In genomic region chrX:166971721-166972120, GRCm38 (mm10) we compare ENCODE assay signal across 11 mouse cellular contexts.
A peak's percentile ranks its signal among the peaks of the same experiment; 100 is the strongest.
DNase-seq lines count a peak whose midpoint lies in the region; ATAC-seq and TF ChIP-seq lines count a peak whose summit lies in the region.
"Had no signal": no experiment of that assay in that cellular context is flagged by ENCODE, and none has a peak within 500 bp of the region (broad histone marks: within the 10 kb centered on the region; RNA-seq: fewer than 3 reads in every experiment).

No protein-coding gene starts in this region.

- no peak overlapping the region for H3K4me2 ChIP-seq in embryonic facial prominence, embryonic 11.5 days (ENCODE audit: low read depth, low read length)
- H3K4me2 ChIP-seq in lung, postnatal 0 days (replicated peaks; ENCODE audit: low read depth, low read length) = no peak overlapping the region
- H3K4me2 ChIP-seq: limb, embryonic 12.5 days; neural tube, embryonic 13.5 days had no signal

- no peak overlapping the region for H3K9ac ChIP-seq in embryonic facial prominence, embryonic 11.5 days (replicated peaks; ENCODE audit: low read length)
- H3K9ac ChIP-seq in lung, postnatal 0 days (replicated peaks; ENCODE audit: low read depth) = no peak overlapping the region
- H3K9ac ChIP-seq: limb, embryonic 12.5 days; neural tube, embryonic 13.5 days had no signal

- ATAC-seq in embryonic facial prominence, embryonic 11.5 days (replicated peaks; ENCODE audit: insufficient number of reproducible peaks, low FRiP score, low TSS enrichment, low read depth) = 0 out of 2 replicates have a peak, but pooled peaks have one; percentile 52
- peak; percentile 73 for ATAC-seq in lung, postnatal 0 days

- no peaks in the 10 kb centered on the region for H3K36me3 ChIP-seq in embryonic facial prominence, embryonic 11.5 days (replicated peaks; ENCODE audit: control insufficient read depth, insufficient read depth, low read depth, low read length)
- H3K36me3 ChIP-seq in embryonic facial prominence, embryonic 10.5 days (replicated peaks) = no peaks in the 10 kb centered on the region
- no peaks in the 10 kb centered on the region for H3K36me3 ChIP-seq in lung, postnatal 0 days (ENCODE audit: insufficient read depth, low read length)
- H3K36me3 ChIP-seq: limb, embryonic 12.5 days; neural tube, embryonic 13.5 days had no signal

- no peak overlapping the region for H3K4me3 ChIP-seq in embryonic facial prominence, embryonic 11.5 days (ENCODE audit: low read depth, low read length)
- H3K4me3 ChIP-seq in embryonic facial prominence, embryonic 10.5 days = no peak overlapping the region
- H3K4me3 ChIP-seq in lung, postnatal 0 days (ENCODE audit: low read depth, low read length) = no peak overlapping the region
- H3K4me3 ChIP-seq: limb, embryonic 12.5 days; neural tube, embryonic 13.5 days had no signal

- TF ChIP-seq CTCF in lung, postnatal 0 days (IDR thresholded peaks at IDR 0.05) = no peak

- H3K27me3 ChIP-seq in embryonic facial prominence, embryonic 11.5 days (ENCODE audit: control insufficient read depth, insufficient read depth, low read length) = no peaks in the 10 kb centered on the region
- peaks cover 72% of the 10 kb centered on the region for H3K27me3 ChIP-seq in embryonic facial prominence, embryonic 10.5 days (replicated peaks; ENCODE audit: low read depth, poor library complexity, severe bottlenecking)
- H3K27me3 ChIP-seq in lung, postnatal 0 days (replicated peaks; ENCODE audit: insufficient read depth, low read length) = no peaks in the 10 kb centered on the region

- H3K27ac ChIP-seq in embryonic facial prominence, embryonic 11.5 days (replicated peaks; ENCODE audit: low read depth, low read length) = no peak overlapping the region
- no peak overlapping the region for H3K27ac ChIP-seq in embryonic facial prominence, embryonic 10.5 days (replicated peaks)
- no peak overlapping the region for H3K27ac ChIP-seq in lung, postnatal 0 days (ENCODE audit: low read length)
- H3K27ac ChIP-seq: limb, embryonic 12.5 days; neural tube, embryonic 13.5 days had no signal

- WGBS in embryonic facial prominence, embryonic 11.5 days = 50% methylated on average over 1 of the region's 1 CpGs
- 59% methylated on average over 1 of the region's 1 CpGs for WGBS in embryonic facial prominence, embryonic 10.5 days
- 18% methylated on average over 1 of the region's 1 CpGs for WGBS in lung, postnatal 0 days

- no peak for DNase-seq in embryonic facial prominence, embryonic 11.5 days (ENCODE audit: low spot score)
- no peak for DNase-seq in embryonic facial prominence, embryonic 10.5 days (ENCODE audit: low spot score)
- peak; percentile 7 for DNase-seq in MN1 (ENCODE audit: low spot score)
- peak; percentile 59 for DNase-seq in heart, adult 8-10 months (ENCODE audit: low spot score)
- DNase-seq in lung, postnatal 0 days (ENCODE audit: low spot score) = peak; percentile 60
- no peak for DNase-seq in layer of hippocampus, postnatal 36 days
- DNase-seq in thymus, adult 18-20 months = no peak
- no peak for DNase-seq in cerebellum, adult 8-10 months
- DNase-seq: B cell, adult 2 months had no signal

- TF ChIP-seq EP300 in lung, postnatal 0 days (IDR thresholded peaks at IDR 0.05) = peak; percentile 49; the same call in 1 of the 2 replicates

- no peaks in the 10 kb centered on the region for H3K4me1 ChIP-seq in embryonic facial prominence, embryonic 11.5 days (ENCODE audit: control insufficient read depth, insufficient read depth, low read length)
- no peaks in the 10 kb centered on the region for H3K4me1 ChIP-seq in embryonic facial prominence, embryonic 10.5 days
- no peaks in the 10 kb centered on the region for H3K4me1 ChIP-seq in lung, postnatal 0 days (ENCODE audit: insufficient read depth, low read depth, low read length)
- H3K4me1 ChIP-seq: limb, embryonic 12.5 days; neural tube, embryonic 13.5 days had no signal

- H3K9me3 ChIP-seq in embryonic facial prominence, embryonic 11.5 days (replicated peaks; ENCODE audit: control insufficient read depth, low read length) = no peaks in the 10 kb centered on the region
- H3K9me3 ChIP-seq in embryonic facial prominence, embryonic 10.5 days = no peaks in the 10 kb centered on the region
- H3K9me3 ChIP-seq in lung, postnatal 0 days (ENCODE audit: low read length) = no peaks in the 10 kb centered on the region
- H3K9me3 ChIP-seq: limb, embryonic 12.5 days; neural tube, embryonic 13.5 days had no signal

Comparison
In these comparisons a context has a peak if more than half of its experiments do, and no peak if none do; other contexts are left out.
1. DNase-seq: peak in MN1 (single experiment), heart, adult 8-10 months (single experiment) and lung, postnatal 0 days (single experiment); none in embryonic facial prominence, embryonic 11.5 days (single experiment), embryonic facial prominence, embryonic 10.5 days (single experiment), layer of hippocampus, postnatal 36 days (0 of 2), thymus, adult 18-20 months (0 of 2) and cerebellum, adult 8-10 months (single experiment).